Mouse (Mus musculus): Measurements from ENCODE around the gene Pcna. TPM values are rescaled to one million over a fixed set of nuclear protein-coding genes. Genes with fewer than 3 reads are reported as not detected.

Pcna gene
- polyA plus RNA-seq, 1 experiment from 2014 or later = 339 TPM

DNA sequence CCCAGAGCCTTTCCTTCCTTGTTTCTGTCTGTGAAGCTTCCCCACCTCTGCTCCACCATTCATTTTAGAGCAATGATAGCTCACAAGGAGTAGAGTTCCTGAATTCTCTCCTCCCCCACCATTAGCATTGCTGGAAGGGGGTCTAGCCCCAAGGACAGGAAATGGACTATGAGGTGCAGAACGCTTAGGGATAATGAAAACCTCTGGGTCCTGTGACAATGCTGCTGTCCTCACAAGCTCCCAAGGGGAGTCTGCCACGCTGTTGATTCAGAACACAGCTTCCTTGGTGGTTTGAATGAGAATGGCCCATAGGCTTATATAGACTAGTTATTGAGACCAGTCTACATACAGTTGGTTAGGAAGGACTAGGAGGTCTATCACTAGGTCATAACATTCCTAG, 17.8 kb downstream of the Pcna start:
- ATAC-seq (ENCODE audit: insufficient read depth) (no peak), DNase-seq (no peak)
- Histone ChIP-seq H3K9me3 (ENCODE audit: low read depth, low read length) (no peaks in the 10 kb centered on the region), H3K27ac (ENCODE audit: low read depth) (no peak overlapping the region), H3K27me3 (ENCODE audit: insufficient read depth, low read length) (no peaks in the 10 kb centered on the region), H3K4me3 (ENCODE audit: low read depth, low read length) (no peak overlapping the region), H3K36me3 (ENCODE audit: insufficient read depth) (no peaks in the 10 kb centered on the region), H3K4me2 (no peak overlapping the region), H3K4me1 (ENCODE audit: insufficient read depth) (no peaks in the 10 kb centered on the region), H3K9ac (no peak overlapping the region)
- 38% methylated on average over 2 of the region's 2 CpGs for WGBS
- no peak for TF ChIP-seq CTCF (IDR thresholded peaks at IDR 0.05; ENCODE audit: low read depth)

DNA sequence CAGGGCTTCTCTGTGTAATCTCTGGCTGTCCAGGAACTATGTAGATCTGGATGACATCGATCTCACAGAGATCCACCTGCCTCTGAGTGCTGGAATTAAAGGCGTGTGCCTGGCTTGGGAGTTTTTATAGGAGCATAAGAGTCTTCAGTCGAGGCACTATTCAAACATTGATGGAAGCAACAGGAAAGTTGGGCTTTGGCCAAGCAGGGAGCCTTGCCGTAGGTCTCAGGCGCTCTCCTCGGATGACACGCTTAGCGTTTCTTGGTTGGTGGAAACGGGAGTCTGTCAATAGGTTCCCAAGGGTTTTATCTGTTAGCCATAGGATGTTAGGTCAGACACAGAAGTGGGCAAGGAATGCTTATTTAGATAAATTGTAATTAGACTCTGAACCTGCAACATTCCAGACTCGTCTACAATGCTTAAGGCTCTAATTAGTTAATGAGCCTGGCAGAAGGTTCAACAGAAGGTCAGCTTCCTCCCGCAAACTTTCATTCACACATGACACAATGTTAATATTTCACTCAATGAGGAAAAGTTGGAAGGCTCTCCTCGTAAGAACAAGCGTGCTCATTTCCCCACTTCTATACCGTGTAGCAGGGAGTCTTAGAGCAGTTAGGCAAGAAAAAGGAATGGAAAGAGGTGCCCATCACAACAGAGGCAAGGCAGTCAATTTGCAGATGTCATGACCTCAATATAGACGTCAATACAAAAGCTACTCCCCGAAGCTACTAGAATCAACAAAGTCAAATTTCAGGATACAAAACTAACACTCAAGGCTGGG, 18.9 kb downstream of the Pcna start:
- no peak for DNase-seq
- Histone ChIP-seq H3K27me3 (ENCODE audit: insufficient read depth, low read length) (no peaks in the 10 kb centered on the region), H3K27ac (ENCODE audit: low read depth) (no peak overlapping the region), H3K4me1 (ENCODE audit: insufficient read depth) (no peaks in the 10 kb centered on the region), H3K4me2 (no peak overlapping the region), H3K36me3 (ENCODE audit: insufficient read depth) (no peaks in the 10 kb centered on the region), H3K9ac (no peak overlapping the region), H3K9me3 (ENCODE audit: low read depth, low read length) (no peaks in the 10 kb centered on the region), H3K4me3 (ENCODE audit: low read depth, low read length) (no peak overlapping the region)
- no peak for ATAC-seq (ENCODE audit: insufficient read depth)
- TF ChIP-seq CTCF (IDR thresholded peaks at IDR 0.05; ENCODE audit: low read depth) = no peak
- WGBS = 47% methylated on average over 16 of the region's 16 CpGs

DNA sequence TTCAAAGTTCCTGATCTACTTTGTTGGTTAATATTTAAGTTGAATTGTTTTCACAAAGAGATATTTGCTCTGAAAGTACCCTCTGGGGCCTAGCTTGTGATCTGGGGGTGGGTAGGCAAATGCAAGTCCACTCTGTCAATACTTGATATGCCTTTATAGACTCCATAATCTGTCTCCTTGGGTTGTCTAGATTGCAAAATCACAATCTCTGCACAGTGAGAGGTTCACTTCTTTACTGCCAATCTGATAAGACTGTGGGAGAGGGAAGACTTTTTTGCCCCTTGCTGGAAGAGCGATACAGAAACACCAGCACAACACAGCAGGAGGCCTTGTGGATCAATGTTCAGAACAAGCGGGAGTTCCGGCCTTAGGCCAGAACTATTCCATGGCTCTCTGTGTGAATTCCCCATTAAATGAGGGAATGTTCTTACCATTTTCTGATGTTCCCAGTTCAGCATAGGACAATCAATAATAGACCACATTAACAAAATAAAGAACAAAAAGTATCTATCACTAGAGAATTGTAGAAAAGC, 20.6 kb downstream of the Pcna start:
- no peak for TF ChIP-seq CTCF (IDR thresholded peaks at IDR 0.05; ENCODE audit: low read depth)
- Histone ChIP-seq H3K27ac (ENCODE audit: low read depth) (no peak overlapping the region), H3K36me3 (ENCODE audit: insufficient read depth) (no peaks in the 10 kb centered on the region), H3K4me1 (ENCODE audit: insufficient read depth) (no peaks in the 10 kb centered on the region), H3K9ac (no peak overlapping the region), H3K9me3 (ENCODE audit: low read depth, low read length) (no peaks in the 10 kb centered on the region), H3K27me3 (ENCODE audit: insufficient read depth, low read length) (no peaks in the 10 kb centered on the region), H3K4me3 (ENCODE audit: low read depth, low read length) (no peak overlapping the region), H3K4me2 (no peak overlapping the region)
- 89% methylated on average over 3 of the region's 3 CpGs for WGBS
- DNase-seq = no peak
- ATAC-seq (ENCODE audit: insufficient read depth) = no peak

DNA sequence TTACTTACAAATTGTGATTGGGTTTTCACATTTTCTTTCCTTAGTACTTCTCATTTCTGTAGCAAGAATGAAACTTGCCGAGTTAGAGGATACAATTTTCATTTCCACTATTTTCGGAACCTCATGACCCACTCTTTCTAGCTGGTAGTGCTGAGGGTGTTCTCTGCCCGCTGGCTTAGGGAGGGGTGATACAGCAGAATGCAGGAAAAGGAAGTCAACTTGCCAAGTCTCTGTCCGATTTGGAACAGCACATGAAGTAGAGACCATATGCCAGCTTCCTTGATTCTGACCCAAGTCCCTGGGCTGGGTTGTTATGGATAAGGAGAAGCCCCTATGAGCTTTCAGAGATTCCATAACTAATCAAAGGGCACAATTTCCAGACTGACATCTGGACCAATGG, 28.8 kb downstream of the Pcna start:
- TF ChIP-seq CTCF (IDR thresholded peaks at IDR 0.05; ENCODE audit: low read depth) = no peak
- H3K36me3 ChIP-seq (ENCODE audit: insufficient read depth) = no peaks in the 10 kb centered on the region
- DNase-seq (no peak), ATAC-seq (ENCODE audit: insufficient read depth) (no peak)
- no peaks in the 10 kb centered on the region for H3K9me3 ChIP-seq (ENCODE audit: low read depth, low read length)
- no peak overlapping the region for H3K4me2 ChIP-seq
- 84% methylated on average over 4 of the region's 4 CpGs for WGBS
- H3K4me1 ChIP-seq (ENCODE audit: insufficient read depth) = no peaks in the 10 kb centered on the region
- H3K9ac ChIP-seq = no peak overlapping the region
- H3K27ac ChIP-seq (ENCODE audit: low read depth) = no peak overlapping the region
- H3K4me3 ChIP-seq (ENCODE audit: low read depth, low read length) = no peak overlapping the region
- H3K27me3 ChIP-seq (ENCODE audit: insufficient read depth, low read length) = no peaks in the 10 kb centered on the region

- peak; percentile 19 for DNase-seq
- H3K4me2 ChIP-seq = no peak overlapping the region
- no peak overlapping the region for H3K9ac ChIP-seq
- no peak for ATAC-seq (ENCODE audit: insufficient read depth)
- no peaks in the 10 kb centered on the region for H3K4me1 ChIP-seq (ENCODE audit: insufficient read depth)
- no peaks in the 10 kb centered on the region for H3K27me3 ChIP-seq (ENCODE audit: insufficient read depth, low read length)
- no peaks in the 10 kb centered on the region for H3K36me3 ChIP-seq (ENCODE audit: insufficient read depth)
- TF ChIP-seq CTCF (IDR thresholded peaks at IDR 0.05; ENCODE audit: low read depth) = no peak
- 33% methylated on average over 11 of the region's 11 CpGs for WGBS
- H3K27ac ChIP-seq (ENCODE audit: low read depth) = no peak overlapping the region
- H3K4me3 ChIP-seq (ENCODE audit: low read depth, low read length) = no peak overlapping the region
- no peaks in the 10 kb centered on the region for H3K9me3 ChIP-seq (ENCODE audit: low read depth, low read length)
Measured at GRCm38 (mm10) chr2:132221611-132222073, 31.5 kb downstream of the Pcna start.

DNA sequence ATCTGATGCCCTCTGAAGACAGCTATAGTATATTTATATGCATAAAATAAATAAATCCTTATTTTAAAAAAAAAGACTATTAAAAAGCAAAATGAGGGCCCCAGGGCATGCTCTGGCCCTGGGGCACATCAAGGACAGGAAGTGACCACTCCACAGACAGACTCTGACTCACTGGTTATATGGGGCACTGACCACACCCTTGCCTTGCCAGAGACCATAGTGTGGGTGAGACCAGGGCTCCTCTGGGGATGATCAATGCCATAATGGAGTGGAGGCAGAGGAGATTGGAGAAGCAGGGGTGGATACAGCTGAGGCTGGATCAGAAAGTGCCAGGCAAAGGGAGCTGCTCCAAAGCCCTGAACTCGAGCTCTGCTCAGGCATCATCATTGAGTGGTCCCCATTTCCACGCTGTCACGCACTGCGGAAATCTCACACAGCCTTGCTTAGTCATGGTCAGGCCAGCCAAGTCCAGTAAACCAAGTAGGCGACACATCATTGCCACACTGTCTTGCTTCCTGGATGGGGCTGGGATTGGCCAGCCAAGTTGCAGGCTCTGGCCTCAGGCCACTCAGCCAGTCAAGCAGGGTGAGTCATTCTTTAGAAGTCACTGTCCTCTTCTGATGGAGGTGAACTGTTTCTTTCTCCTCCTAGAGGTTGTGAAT, 41.0 kb downstream of the Pcna start:
- H3K4me3 ChIP-seq (ENCODE audit: low read depth, low read length) = no peak overlapping the region
- no peaks in the 10 kb centered on the region for H3K9me3 ChIP-seq (ENCODE audit: low read depth, low read length)
- no peak overlapping the region for H3K27ac ChIP-seq (ENCODE audit: low read depth)
- ATAC-seq (ENCODE audit: insufficient read depth) (peak; percentile 21; the same call in 1 of the 2 replicates), DNase-seq (no peak)
- H3K27me3 ChIP-seq (ENCODE audit: insufficient read depth, low read length) = no peaks in the 10 kb centered on the region
- H3K4me1 ChIP-seq (ENCODE audit: insufficient read depth) = no peaks in the 10 kb centered on the region
- no peaks in the 10 kb centered on the region for H3K36me3 ChIP-seq (ENCODE audit: insufficient read depth)
- no peak overlapping the region for H3K4me2 ChIP-seq
- 84% methylated on average over 5 of the region's 5 CpGs for WGBS
- H3K9ac ChIP-seq = no peak overlapping the region
- TF ChIP-seq CTCF (IDR thresholded peaks at IDR 0.05; ENCODE audit: low read depth) = no peak

GRCm38 (mm10) chr2:132210806-132211312, 42.3 kb downstream of the Pcna start:
- WGBS = 74% methylated on average over 9 of the region's 9 CpGs
- Histone ChIP-seq H3K9ac (no peak overlapping the region), H3K27me3 (ENCODE audit: insufficient read depth, low read length) (no peaks in the 10 kb centered on the region), H3K36me3 (ENCODE audit: insufficient read depth) (no peaks in the 10 kb centered on the region), H3K4me2 (no peak overlapping the region), H3K4me3 (ENCODE audit: low read depth, low read length) (no peak overlapping the region), H3K4me1 (ENCODE audit: insufficient read depth) (no peaks in the 10 kb centered on the region), H3K9me3 (ENCODE audit: low read depth, low read length) (no peaks in the 10 kb centered on the region), H3K27ac (ENCODE audit: low read depth) (no peak overlapping the region)
- ATAC-seq (ENCODE audit: insufficient read depth) (no peak), DNase-seq (no peak)
- TF ChIP-seq CTCF (IDR thresholded peaks at IDR 0.05; ENCODE audit: low read depth) = no peak

Measured in lung, embryonic 14.5 days (tissue).